Mouse (Mus musculus) MEL-GATA-1-ER (cell line): ENCODE results near the gene Nms.

ENCODE experiments used
- DNase-seq: peaks from one replicate; pipeline ENCODE4 v3.0.0-alpha.2; 2012; ENCODE audit warnings: low read depth; ENCODE audit errors: extremely low read depth

Gene Nms

DNA sequence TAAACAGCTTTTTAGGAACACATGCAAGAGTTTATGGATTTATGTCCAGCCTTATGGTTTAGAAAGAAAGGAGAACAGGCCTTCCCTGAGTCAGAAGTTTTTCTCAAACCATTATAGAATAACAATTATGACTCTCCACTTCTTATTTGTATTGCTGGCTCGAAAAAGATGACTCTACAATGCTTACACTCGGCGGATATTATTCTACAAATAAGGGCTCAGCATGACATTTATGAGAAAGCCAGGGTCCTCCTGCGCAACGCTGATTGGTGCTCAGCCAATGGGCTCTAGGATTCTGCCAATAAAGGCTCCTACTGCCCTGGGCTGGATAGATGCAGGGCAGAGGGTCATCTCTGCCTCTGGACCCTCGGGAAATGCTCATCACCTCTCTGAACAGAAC lies at the start of gene Nms:
Nms (plus strand) TSS at position 301 of the 400 bp plus-strand sequence.
- no peak for DNase-seq

DNA sequence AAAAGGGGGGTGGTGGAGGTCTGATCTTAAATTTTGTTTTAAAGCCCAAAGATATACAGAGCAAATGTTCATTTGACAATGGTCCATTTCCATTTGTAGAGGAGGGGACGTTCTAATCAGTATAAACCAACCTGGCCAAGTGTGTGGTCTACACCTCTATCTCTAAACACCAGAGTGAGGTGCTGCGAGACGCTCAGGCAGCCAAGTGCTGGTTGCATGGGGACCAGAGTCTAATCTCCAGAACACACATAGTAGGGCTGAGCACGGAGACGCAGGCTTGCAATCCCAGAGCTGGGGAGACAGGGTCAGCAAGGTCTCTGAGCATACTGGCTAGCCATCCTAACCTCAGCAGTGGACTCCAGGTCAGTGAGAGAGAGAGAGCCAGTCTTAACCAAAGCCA lies 47.5 kb upstream of the Nms start:
- no peak for DNase-seq

GRCm38 (mm10) chr1:38893081-38893480 lies 45.9 kb upstream of the Nms start:
- DNase-seq = no peak

DNA sequence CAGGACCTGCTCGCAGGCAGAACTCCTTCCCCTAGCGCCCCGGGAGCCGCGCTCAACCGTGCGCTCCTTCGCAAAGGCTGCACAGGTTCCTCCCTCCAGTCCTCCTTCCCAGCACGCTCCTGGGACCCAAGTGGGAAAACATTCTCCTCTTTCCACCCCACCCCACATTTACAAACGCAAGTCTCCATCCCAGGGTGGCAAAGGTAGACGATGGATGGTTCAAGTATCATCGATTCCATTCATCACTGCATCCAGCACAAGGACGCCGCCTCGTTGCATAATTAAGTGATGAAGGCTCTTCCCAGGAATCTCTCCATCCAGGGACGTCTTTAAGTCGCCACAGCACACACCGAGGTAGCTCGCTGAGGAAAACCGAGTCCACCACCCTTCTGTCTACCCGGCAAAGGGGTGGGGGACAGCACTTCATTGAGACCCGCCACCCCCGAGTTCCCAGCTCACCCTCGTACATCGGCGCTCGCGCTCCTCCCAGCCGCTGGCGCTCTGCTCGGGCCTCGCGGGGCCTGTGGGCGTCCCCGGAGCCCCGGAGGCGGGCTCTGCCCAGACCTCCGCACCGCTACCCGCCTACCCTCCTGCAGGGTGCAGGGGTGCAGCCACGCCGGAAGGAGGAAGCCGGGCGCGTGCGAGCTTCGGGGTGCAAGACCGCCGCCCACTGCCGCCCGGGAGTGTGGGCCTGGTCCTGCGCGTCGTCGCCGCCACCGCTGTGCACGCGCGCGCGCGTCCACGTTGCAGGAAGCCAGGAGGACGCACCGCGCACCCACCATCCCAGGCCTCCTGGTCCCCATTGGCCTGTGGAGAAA lies 41.3 kb upstream of the Nms start, which contains the start of gene Chst10:
Chst10 (minus strand) TSS at position 731 of the 818 bp plus-strand sequence.
- no peak for DNase-seq

DNA sequence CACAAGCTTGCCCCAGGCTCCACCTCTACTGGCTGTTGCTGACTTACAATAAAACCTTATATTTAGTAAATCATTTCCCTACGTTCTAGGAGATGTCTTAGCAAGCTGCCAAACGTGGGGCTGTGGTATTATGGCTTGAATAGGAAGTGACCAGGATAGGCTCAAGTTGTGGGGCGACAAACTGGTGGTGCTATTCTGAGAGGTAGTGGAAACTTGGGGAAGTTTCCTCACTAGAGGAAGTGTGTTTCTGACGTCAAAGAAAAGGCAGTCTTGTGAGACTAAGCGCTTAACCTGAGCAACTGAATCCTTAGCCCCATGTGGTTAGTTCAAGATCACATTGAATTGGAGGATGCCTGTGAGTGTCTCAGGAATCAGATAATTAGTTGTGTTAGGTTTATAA lies 36.4 kb upstream of the Nms start:
- no peak for DNase-seq

GRCm38 (mm10) chr1:38903985-38904384 lies 35.0 kb upstream of the Nms start:
- DNase-seq = no peak

DNA sequence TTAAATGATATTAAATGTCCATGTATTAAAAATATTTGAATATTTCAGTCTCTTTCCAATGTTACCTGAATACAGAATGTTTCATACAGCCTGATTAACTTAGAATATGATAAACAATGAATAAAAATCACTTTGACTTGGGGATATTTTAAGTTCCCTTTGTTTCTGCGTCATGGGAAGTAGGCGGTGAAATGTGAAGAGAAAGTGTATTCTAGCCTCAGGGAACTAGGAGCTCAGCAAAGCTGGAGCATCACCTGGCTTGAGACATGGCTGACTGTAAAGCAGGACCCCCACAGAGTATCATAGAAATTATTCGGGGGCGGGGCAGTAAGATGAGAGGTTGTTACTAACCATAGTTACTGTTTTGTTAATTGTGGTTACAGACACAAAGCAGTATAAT lies 10.0 kb upstream of the Nms start:
- no peak for DNase-seq

DNA sequence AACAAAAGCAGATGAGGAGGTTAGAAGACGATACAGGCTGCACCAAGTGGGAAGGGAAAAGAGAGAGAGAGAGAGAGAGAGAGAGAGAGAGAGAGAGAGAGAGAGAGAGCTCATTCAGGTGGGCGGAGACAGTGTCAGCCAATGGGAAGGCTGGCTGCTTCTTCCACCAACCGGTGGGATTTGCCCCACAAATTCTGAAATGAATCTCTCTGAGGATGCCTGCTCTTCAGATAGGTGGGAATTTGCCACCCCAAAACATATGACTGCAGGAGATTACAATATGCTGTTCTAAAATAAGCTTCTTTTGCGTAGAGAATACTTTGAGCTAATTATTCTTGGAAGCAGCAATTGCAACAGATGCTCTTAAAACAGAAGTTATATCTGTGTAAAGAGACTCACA lies 9.5 kb upstream of the Nms start:
- DNase-seq = no peak

- no peak for DNase-seq
These were observed 8.2 kb upstream of the Nms start for GRCm38 (mm10) chr1:38930767-38931166.

DNA sequence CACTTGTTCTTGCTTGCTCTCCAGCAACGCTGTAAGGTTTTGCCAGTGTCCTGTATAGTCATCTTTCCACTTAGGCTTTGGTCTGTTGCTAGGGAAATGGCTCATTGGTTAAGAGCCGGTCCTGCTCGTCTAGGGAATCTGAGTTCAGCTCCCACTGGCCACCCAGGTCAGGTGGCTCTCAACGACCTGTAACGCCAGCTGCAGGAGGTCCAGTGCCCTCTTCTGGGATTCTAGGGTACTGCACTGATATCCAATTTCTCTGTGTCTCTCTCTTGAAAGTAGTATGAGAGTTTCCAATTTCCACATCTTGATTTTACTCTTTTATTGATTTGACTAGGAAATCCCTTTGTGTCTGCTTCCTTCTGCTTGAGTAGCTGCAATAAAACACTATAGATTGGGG lies 4.3 kb upstream of the Nms start:
- no peak for DNase-seq

- DNase-seq = peak; percentile 17
These were observed 2.2 kb upstream of the Nms start for GRCm38 (mm10) chr1:38936780-38937179.

DNA sequence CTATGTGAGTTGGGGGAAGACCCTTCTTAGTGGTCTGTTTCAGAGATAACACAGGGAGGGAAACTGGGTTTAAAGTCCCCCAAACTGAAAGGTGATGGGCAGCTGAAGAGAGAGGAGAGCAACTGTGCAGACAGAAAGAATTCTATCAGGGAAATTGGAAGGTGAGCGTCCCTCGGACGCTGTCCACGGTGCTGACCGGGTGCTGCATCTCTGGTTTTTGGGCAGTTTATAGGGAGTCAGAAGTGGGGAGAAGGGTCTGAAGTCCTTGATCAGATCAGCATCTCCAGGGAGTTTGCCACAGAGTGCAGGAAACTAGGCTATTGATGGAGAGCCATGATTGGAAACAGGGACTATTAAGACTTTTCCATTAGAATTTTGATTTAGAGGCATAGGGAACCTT lies 659 bp downstream of the Nms start:
- no peak for DNase-seq

GRCm38 (mm10) chr1:38956457-38956856 lies 17.5 kb downstream of the Nms start:
- DNase-seq = no peak

DNA sequence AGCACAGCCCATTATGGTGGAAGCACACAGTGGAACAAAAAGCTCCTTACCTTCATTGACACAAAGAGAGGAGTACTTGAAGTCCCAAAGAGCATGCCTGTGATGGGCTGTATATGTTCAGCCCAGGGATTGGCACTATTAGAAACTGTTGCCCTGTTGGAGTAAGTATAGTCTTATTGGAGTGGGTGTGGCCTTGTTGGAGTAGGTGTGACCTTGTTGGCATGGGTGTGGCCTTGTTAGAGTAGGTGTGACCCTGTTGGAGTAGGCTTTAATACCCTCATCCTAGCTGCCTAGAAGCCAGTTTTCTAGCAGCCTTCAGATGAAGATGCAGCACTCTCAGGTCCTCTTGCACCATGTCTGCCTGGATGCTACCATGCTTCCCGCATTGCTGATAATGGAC lies 30.2 kb downstream of the Nms start:
- peak; percentile 11 for DNase-seq

- no peak for DNase-seq
These were observed 32.8 kb downstream of the Nms start for GRCm38 (mm10) chr1:38971712-38972111.

DNA sequence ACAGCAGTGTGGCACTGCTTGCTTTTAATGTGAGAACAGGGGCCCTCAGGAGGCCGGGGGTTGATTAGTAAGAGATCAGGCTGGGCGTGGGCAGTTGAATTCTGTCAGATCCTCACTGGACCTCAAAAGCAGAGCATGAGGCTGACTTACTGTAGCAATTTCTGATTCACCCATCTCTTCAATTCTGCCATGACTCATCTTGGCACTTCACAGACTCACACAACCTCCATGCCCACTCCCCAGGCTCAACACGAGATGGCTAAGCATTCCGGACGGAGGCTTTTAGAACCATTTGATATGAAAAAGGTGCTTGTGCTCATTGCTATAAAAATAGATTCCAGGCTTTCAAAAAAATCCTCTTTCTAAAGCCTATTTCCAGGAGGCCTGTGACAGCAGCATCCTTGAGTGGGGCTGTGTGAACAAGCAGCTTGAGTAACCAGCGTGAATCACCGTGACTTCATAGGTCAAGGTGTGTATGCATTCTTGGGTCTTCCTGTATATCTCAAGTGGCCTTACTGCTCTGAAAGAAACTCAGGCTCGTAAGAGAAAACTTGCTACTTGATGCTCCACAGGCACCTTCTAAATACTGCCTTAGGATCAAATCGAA lies 34.1 kb downstream of the Nms start:
- DNase-seq = no peak

- no peak for DNase-seq
These were observed 41.0 kb downstream of the Nms start for GRCm38 (mm10) chr1:38979953-38980352.

DNA sequence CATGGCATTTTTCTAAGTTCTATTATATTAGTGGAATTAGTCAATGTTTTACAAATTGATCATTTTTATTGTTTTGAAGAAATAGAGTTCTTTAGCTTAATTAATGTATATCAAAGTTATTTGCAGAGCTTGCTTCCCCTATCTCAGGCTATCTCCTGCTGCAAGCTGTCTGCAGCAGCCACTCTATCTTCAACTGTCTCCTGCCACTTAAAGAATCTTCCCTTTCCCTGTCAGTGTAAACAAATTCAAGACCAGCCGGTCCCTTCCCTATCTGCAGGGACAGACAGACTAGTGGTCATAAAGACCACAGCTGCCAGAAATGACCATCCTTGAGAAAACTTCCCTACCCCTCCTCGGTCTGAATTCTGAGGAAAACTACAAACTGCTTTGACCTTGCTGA lies 44.9 kb downstream of the Nms start:
- peak; percentile 45 for DNase-seq

GRCm38 (mm10) chr1:38985308-38985707 lies 46.4 kb downstream of the Nms start, which contains the start of gene Pdcl3:
Gene Pdcl3, plus strand, starts transcription at chr1:38985608.
- DNase-seq = no peak

DNA sequence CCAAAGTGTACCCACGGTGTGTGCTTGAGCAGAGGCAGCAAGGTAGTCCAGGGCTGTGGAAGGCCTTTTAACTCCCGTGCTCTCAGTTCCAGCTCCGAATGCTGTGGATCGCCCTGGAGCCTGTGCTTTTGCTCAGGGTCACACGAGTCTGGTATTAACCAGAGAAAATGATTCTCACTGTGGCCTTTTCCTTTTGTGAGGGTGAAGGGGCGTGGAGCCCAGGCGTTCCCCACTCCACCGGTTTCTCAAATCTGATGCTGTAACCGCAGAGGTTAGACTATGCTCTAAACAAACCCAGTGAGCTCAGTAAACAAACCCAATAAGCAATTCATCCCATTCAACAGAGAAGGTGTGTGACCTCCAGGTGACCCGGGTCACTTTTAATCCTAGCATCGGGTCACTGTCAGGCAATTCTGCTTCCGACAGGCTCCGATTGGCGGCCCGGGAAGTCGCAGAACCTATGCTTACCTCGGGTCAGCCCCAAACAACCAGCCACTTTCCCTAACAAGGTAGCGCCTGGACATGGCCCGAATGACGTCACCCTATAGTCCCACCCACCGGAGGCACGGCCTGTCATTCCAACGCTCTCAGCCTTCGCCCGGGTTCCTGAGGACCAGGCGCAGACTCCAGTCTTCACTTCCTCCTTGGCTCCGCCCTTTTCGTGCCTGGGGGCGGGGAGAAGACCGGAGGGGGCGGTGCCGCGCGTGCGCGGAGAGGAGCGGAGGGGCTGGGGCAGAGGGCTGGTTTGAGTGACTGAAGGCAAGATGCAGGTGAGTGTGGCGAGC lies 48.3 kb downstream of the Nms start:
- peak; percentile 80 for DNase-seq

GRCm38 (mm10) chr1:38987865-38988211 lies 48.9 kb downstream of the Nms start:
- peak; percentile 8 for DNase-seq

DNA sequence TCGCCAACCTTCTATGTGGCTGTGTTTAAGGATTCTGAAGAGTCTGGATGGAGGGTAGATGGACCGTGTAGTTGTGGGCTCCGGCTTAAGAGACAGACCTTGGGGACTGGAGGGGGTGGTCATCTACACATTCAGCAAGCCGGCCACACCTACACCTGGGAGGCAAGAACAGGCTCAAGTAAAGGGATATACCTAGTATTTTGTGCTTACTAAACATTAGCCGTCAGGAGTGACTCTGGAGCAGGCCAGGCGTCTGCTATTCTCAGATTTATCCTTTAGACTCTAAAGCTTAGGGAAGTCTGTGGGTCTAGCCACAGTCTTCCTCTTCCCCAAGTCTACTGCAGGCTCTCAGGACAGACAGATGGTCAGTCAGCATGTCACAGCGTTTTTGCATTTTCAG lies 49.4 kb downstream of the Nms start:
- peak; percentile 4 for DNase-seq
